Mouse (Mus musculus): ENCODE measurements at regions not wholly inside any gene's neighbourhood (a gene's known extent, or its start where the extent isn't known, plus 50 kb on each side); places are given as distances from the start of the nearest gene placed in this dataset.

DNA sequence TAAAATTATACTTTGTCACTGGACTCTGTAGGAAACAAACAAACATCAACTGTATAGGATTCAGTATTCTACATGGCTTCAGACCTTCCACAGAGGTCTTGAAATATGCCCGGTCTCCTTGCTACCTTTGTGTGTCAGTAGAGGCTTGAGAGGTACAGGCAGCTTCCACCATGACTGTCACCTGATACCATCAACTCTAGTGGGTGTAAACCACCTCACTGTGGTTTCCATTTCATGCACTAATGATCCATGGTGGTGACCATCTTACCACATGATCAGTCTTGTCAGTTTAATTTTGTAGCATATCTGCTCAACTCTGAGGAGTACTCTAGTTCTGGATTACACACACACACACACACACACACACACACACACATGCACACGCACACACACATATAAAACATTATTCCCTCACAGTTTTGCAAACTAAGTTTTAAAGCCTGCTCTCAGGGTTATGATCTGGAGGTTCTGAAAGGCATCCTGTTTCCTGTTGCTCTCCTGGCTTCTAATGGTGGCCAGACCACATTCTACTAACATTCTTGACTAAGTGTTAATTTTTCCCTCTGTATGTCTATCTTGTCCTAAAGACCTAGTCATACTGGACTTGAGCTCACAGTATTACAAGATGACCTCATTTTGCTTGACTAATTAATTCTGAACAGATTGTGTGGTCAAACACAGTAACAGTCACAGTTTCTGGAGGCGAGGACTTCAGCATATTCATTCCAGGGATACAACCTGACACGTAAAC lies 106.7 kb upstream of the Rgs1 start:
- no peak for DNase-seq (ENCODE audit: low read depth in 1 of 2, low spot score in 2 of 2)
- no peaks in the 10 kb centered on the region for H3K27me3 ChIP-seq (ENCODE audit: control insufficient read depth, insufficient read depth, low read length)
- H3K36me3 ChIP-seq (ENCODE audit: control insufficient read depth, insufficient read depth, low read length): no peaks in the 10 kb centered on the region
- no peaks in the 10 kb centered on the region for H3K4me1 ChIP-seq (ENCODE audit: control insufficient read depth, insufficient read depth, insufficient read length)
- 84% methylated on average over 4 of the region's 4 CpGs for WGBS
- H3K4me3 ChIP-seq (ENCODE audit: extremely low read depth, insufficient read depth, insufficient read length): no peak overlapping the region
- TF ChIP-seq POLR2A (IDR thresholded peaks at IDR 0.05; ENCODE audit: low read depth, low read length) (no peak), CTCF (IDR thresholded peaks at IDR 0.05; ENCODE audit: extremely low read depth, insufficient read depth, insufficient read length, insufficient replicate concordance) (no peak)
- H3K27ac ChIP-seq (ENCODE audit: insufficient read depth, low read length): no peak overlapping the region

DNA sequence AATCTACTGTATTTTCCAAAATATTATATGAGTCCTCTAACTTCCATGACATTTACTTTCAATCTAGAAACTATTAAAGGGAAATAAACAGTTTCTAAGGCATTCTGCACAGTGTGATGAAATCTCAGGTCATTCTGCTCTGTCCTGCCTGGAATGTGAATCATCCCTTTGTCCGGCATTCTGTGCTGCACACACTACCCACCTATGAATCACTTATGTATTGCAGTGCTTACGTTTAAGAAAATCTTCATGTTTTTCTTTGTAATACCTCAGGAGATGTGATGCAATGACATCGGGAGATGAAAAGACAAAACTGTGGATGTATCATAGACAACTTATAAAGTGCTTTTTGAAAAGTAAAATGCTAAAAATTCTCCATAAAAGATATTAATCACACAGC lies 106.0 kb upstream of the Rgs1 start:
- no peak for TF ChIP-seq CTCF (IDR thresholded peaks at IDR 0.05; ENCODE audit: extremely low read depth, insufficient read depth, insufficient read length, insufficient replicate concordance)
- no peak for TF ChIP-seq POLR2A (IDR thresholded peaks at IDR 0.05; ENCODE audit: low read depth, low read length)
- Histone ChIP-seq H3K36me3 (ENCODE audit: control insufficient read depth, insufficient read depth, low read length) (no peaks in the 10 kb centered on the region), H3K27me3 (ENCODE audit: control insufficient read depth, insufficient read depth, low read length) (no peaks in the 10 kb centered on the region), H3K4me1 (ENCODE audit: control insufficient read depth, insufficient read depth, insufficient read length) (no peaks in the 10 kb centered on the region), H3K27ac (ENCODE audit: insufficient read depth, low read length) (no peak overlapping the region), H3K4me3 (ENCODE audit: extremely low read depth, insufficient read depth, insufficient read length) (no peak overlapping the region)
- DNase-seq (ENCODE audit: low read depth in 1 of 2, low spot score in 2 of 2): no peak
- 94% methylated on average over 3 of the region's 3 CpGs for whole genome bisulfite sequencing

DNA sequence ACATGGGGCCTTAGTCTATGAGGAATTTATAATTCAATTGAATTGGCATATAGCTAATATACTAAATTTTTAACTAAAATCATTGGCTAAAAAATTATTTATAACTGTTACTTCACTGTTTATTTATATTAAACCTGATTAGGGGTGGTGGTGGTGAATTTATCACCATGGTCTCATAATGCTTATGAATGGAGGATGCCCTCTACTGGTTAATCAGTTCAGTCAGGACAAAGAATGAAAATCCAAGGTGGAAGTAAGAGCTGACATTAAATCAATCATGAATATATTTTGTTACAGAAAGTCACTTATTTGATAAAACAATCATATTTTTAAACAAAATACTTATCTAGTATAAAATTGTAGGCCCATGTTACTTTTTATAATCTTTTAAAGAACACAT lies 104.3 kb upstream of the Rgs1 start:
- H3K4me3 ChIP-seq (ENCODE audit: extremely low read depth, insufficient read depth, insufficient read length): no peak overlapping the region
- no peak overlapping the region for H3K27ac ChIP-seq (ENCODE audit: insufficient read depth, low read length)
- DNase-seq (ENCODE audit: low read depth in 1 of 2, low spot score in 2 of 2): no peak
- TF ChIP-seq POLR2A (IDR thresholded peaks at IDR 0.05; ENCODE audit: low read depth, low read length) (no peak), CTCF (IDR thresholded peaks at IDR 0.05; ENCODE audit: extremely low read depth, insufficient read depth, insufficient read length, insufficient replicate concordance) (no peak)
- H3K27me3 ChIP-seq (ENCODE audit: control insufficient read depth, insufficient read depth, low read length): no peaks in the 10 kb centered on the region
- no peaks in the 10 kb centered on the region for H3K36me3 ChIP-seq (ENCODE audit: control insufficient read depth, insufficient read depth, low read length)
- no peaks in the 10 kb centered on the region for H3K4me1 ChIP-seq (ENCODE audit: control insufficient read depth, insufficient read depth, insufficient read length)

DNA sequence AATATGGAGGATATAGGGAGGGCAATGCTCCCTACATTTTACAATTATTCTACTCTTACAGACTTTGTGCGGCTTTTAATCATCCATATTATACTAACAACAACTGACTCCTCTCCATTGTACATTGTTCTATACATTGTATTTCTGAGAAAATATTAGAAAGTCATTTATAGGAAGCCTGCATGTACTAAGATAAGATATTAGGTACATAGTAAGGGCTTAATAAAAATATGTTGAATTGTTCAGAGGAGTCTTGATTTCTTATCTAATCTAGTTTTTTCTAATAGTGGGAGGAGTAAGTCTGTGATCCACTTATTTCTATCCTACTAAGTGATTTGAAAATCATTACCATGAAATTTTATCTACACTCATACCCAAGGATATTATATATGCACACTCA lies 94.8 kb upstream of the Rgs1 start:
- WGBS: 93% methylated on average over 1 of the region's 1 CpGs

GRCm38 (mm10) chr1:144343299-144343698 lies 94.3 kb upstream of the Rgs1 start:
- no peak for TF ChIP-seq CTCF (IDR thresholded peaks at IDR 0.05; ENCODE audit: extremely low read depth, insufficient read depth, insufficient read length, insufficient replicate concordance)
- no peak for TF ChIP-seq POLR2A (IDR thresholded peaks at IDR 0.05; ENCODE audit: low read depth, low read length)
- Histone ChIP-seq H3K4me1 (ENCODE audit: control insufficient read depth, insufficient read depth, insufficient read length) (no peaks in the 10 kb centered on the region), H3K27ac (ENCODE audit: insufficient read depth, low read length) (no peak overlapping the region), H3K27me3 (ENCODE audit: control insufficient read depth, insufficient read depth, low read length) (no peaks in the 10 kb centered on the region), H3K4me3 (ENCODE audit: extremely low read depth, insufficient read depth, insufficient read length) (no peak overlapping the region), H3K36me3 (ENCODE audit: control insufficient read depth, insufficient read depth, low read length) (no peaks in the 10 kb centered on the region)
- 52% methylated on average over 5 of the region's 5 CpGs for WGBS
- no peak for DNase-seq (ENCODE audit: low read depth in 1 of 2, low spot score in 2 of 2)

More for the DNA sequence above, 94.8 kb upstream of the Rgs1 start:
- Histone ChIP-seq H3K27ac (ENCODE audit: insufficient read depth, low read length) (no peak overlapping the region), H3K27me3 (ENCODE audit: control insufficient read depth, insufficient read depth, low read length) (no peaks in the 10 kb centered on the region), H3K4me3 (ENCODE audit: extremely low read depth, insufficient read depth, insufficient read length) (no peak overlapping the region), H3K4me1 (ENCODE audit: control insufficient read depth, insufficient read depth, insufficient read length) (no peaks in the 10 kb centered on the region), H3K36me3 (ENCODE audit: control insufficient read depth, insufficient read depth, low read length) (no peaks in the 10 kb centered on the region)
- TF ChIP-seq CTCF (IDR thresholded peaks at IDR 0.05; ENCODE audit: extremely low read depth, insufficient read depth, insufficient read length, insufficient replicate concordance) (no peak), POLR2A (IDR thresholded peaks at IDR 0.05; ENCODE audit: low read depth, low read length) (no peak)
- no peak for DNase-seq (ENCODE audit: low read depth in 1 of 2, low spot score in 2 of 2)

DNA sequence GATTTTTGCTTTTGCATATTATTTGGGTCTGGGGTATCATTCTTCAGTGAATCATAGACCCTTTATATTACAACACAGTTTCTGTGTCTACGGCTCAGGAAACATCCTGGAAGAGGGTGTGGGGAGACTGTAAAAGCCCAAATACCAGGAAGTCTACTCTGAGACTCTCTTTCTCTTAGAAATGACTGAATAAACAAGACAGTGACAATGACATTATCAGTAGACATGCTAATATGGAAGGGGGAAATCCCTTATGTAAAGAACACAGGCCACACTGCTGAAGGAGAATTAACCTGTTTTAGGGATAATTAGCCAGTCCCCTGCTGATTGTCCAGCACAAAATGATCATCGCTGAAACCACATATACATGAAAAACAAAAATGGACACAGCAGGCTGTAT lies 88.5 kb upstream of the Rgs1 start:
- WGBS: 86% methylated on average over 2 of the region's 2 CpGs
- no peaks in the 10 kb centered on the region for H3K4me1 ChIP-seq (ENCODE audit: control insufficient read depth, insufficient read depth, insufficient read length)
- no peak overlapping the region for H3K27ac ChIP-seq (ENCODE audit: insufficient read depth, low read length)
- DNase-seq (ENCODE audit: low read depth in 1 of 2, low spot score in 2 of 2): no peak
- TF ChIP-seq CTCF (IDR thresholded peaks at IDR 0.05; ENCODE audit: extremely low read depth, insufficient read depth, insufficient read length, insufficient replicate concordance) (no peak), POLR2A (IDR thresholded peaks at IDR 0.05; ENCODE audit: low read depth, low read length) (no peak)
- H3K36me3 ChIP-seq (ENCODE audit: control insufficient read depth, insufficient read depth, low read length): no peaks in the 10 kb centered on the region
- H3K27me3 ChIP-seq (ENCODE audit: control insufficient read depth, insufficient read depth, low read length): no peaks in the 10 kb centered on the region
- H3K4me3 ChIP-seq (ENCODE audit: extremely low read depth, insufficient read depth, insufficient read length): no peak overlapping the region

- peaks cover 2% of the 10 kb centered on the region; the same call in 1 of the 2 replicates for H3K4me1 ChIP-seq (ENCODE audit: control insufficient read depth, insufficient read depth, insufficient read length)
- 9% methylated on average over 8 of the region's 8 CpGs for WGBS
- no peaks in the 10 kb centered on the region for H3K36me3 ChIP-seq (ENCODE audit: control insufficient read depth, insufficient read depth, low read length)
- no peaks in the 10 kb centered on the region for H3K27me3 ChIP-seq (ENCODE audit: control insufficient read depth, insufficient read depth, low read length)
- TF ChIP-seq CTCF (IDR thresholded peaks at IDR 0.05; ENCODE audit: extremely low read depth, insufficient read depth, insufficient read length, insufficient replicate concordance) (no peak), POLR2A (IDR thresholded peaks at IDR 0.05; ENCODE audit: low read depth, low read length) (no peak)
- peak; percentile 46 to 71 for DNase-seq (ENCODE audit: low read depth in 1 of 2, low spot score in 2 of 2)
- no peak overlapping the region for H3K4me3 ChIP-seq (ENCODE audit: extremely low read depth, insufficient read depth, insufficient read length)
- no peak overlapping the region for H3K27ac ChIP-seq (ENCODE audit: insufficient read depth, low read length)
Measured at GRCm38 (mm10) chr1:144330365-144331050, 81.5 kb upstream of the Rgs1 start.

Data from spleen, adult 2 months (tissue).